Mouse (Mus musculus) thymus, postnatal 4 days (tissue): ENCODE data around the gene Gm8279.
"Not testable (repeated sequence)": the region's sequence is repeated elsewhere in the genome, so short reads cannot be mapped to it uniquely, and the experiment has no call there.

ENCODE experiments used
- DNase-seq: peaks from one replicate; pipeline ENCODE4 v3.0.0; 2021

The Gm8279 gene

GRCm38 (mm10) chr14:5131219-5131618, at the start of gene Gm8279:
Gm8279 (plus strand) TSS chr14:5131519.
- DNase-seq, result not testable (repeated sequence)

DNA sequence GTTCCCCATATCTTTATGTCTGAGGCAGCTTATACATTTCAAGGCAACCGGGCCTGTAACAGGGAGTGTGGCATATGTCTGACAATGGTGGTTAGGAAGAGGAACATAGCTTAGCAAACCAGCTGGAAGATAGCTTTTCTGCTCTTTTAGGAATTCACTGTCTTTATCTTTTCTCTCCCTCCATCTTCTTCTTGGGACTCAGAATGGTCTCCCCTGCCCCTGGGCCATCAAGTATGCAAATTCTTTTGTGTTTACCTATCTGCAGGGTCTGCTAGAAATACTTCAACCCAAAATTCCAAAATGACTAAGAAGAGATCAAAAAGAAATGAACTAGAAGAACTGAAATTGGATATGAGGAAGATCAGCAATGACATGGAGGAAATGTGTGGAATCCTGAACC, 32.9 kb downstream of the Gm8279 start, which contains the start of gene Gm3317:
TSS of gene Gm3317 (plus strand) at position 301 of the 400 bp plus-strand sequence.
- DNase-seq, result not testable (repeated sequence)

- not testable (repeated sequence) for DNase-seq
Measured at GRCm38 (mm10) chr14:5185493-5185892, 54.2 kb downstream of the Gm8279 start, which contains the start of gene Gm8271. Gm8271 (plus strand) TSS chr14:5185793.
